In the genomic region with DNA sequence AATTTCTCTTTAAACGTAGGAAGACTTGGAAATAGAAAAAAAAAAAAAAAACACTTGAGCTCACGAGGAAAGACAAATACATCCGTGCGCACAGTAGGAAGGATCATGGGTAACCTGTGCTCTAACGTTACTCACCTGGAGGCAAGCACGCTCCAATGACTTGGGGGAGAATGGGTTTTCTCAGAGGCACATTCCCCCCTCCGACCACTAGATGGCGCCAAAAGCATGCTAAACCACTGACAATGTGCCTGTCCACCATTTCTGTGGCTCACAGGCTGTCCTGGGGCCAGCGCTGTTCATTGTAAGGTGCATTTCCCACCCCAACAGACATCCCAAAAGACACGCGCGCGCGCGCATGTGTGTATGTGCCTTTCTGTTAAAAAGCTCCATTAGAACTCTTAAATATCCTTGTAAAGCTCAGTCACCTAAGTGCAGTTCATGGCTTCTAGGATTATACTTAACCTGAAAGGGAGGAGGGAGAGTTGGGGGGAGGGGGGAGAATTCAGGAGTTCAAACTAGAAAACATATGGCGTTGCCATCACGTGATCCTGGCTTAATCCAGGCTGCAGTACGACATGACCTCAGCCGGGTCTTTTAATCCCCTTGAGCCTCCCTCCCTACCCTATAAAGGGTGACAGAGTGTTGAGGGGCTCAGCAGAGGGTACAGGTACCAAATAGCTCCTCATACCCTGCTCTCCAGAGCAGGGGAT, we compare ENCODE assay signal across 8 mouse cellular contexts.
DNase-seq lines count a peak whose midpoint lies in the region; ATAC-seq and TF ChIP-seq lines count a peak whose summit lies in the region.

No protein-coding gene starts in this region.

- peak; percentile 95 for TF ChIP-seq CTCF in gastrocnemius, adult 2 months (IDR thresholded peaks at IDR 0.05)
- peak; percentile 95 for TF ChIP-seq CTCF in left cerebral cortex, adult 2 months (IDR thresholded peaks at IDR 0.05)

- DNase-seq in WW6 (ENCODE audit: low read depth, low spot score), result peak; percentile 65
- DNase-seq in cerebellum, postnatal 4 days (ENCODE audit: low spot score in 2 of 2), result peak; percentile 85 to 91
- DNase-seq in gastrocnemius, adult 2 months, result peak; percentile 86
- peak; percentile 81 for DNase-seq in hindlimb bud, embryonic 11.5 days (ENCODE audit: extremely low spot score, low read depth, low spot score)
- DNase-seq in left cerebral cortex, adult 2 months (ENCODE audit: extremely low spot score in 1 of 2, low spot score in 2 of 2), result peak; percentile 83 to 92
- DNase-seq in right cerebral cortex, postnatal 14 days, result peak; percentile 85
- peak; percentile 82 to 87 for DNase-seq in urinary bladder, postnatal 36 days (ENCODE audit: low spot score in 2 of 2)

- H3K4me3 ChIP-seq in gastrocnemius, adult 2 months, result no peak overlapping the region
- no peak overlapping the region for H3K4me3 ChIP-seq in left cerebral cortex, adult 2 months

- no peak overlapping the region for H3K27ac ChIP-seq in gastrocnemius, adult 2 months
- H3K27ac ChIP-seq in left cerebral cortex, adult 2 months, result no peak overlapping the region

- peak; percentile 93 for ATAC-seq in megakaryocyte-erythroid progenitor cell, adult 5-6 weeks (replicated peaks; ENCODE audit: low FRiP score, low TSS enrichment, poor library complexity, severe bottlenecking)

- intact Hi-C loops in gastrocnemius, adult 2 months (cut with DNase I), result loop anchor here (1.0 kb wide), 2 partner anchors 219 to 250 kb away; no protein-coding TSS in a partner anchor
- intact Hi-C loops in left cerebral cortex, adult 2 months (cut with DNase I), result loop anchor here (1.0 to 2.0 kb wide), 4 partner anchors 116 to 255 kb away; no protein-coding TSS in a partner anchor
